Mouse (Mus musculus): ENCODE data around the gene Sun1. TPM values are rescaled to one million over a fixed set of nuclear protein-coding genes. Genes with fewer than 3 reads are reported as not detected.

The Sun1 gene
- polyA plus RNA-seq, 2 experiments, result 53.7 to 65.3 TPM

- no peak overlapping the region for H3K4me3 ChIP-seq (replicated peaks; ENCODE audit: low read length)
- H3K4me1 ChIP-seq (ENCODE audit: control insufficient read depth, insufficient read depth, low read length), result peaks cover 3% of the 10 kb centered on the region
- H3K27ac ChIP-seq (replicated peaks; ENCODE audit: low read depth, low read length), result no peak overlapping the region
- no peak overlapping the region for H3K9ac ChIP-seq (ENCODE audit: low read depth, low read length, severe bottlenecking)
- 94% methylated on average over 8 of the region's 8 CpGs for WGBS
- peaks cover 43% of the 10 kb centered on the region for H3K36me3 ChIP-seq (ENCODE audit: control insufficient read depth, insufficient read depth, low read length)
- H3K4me2 ChIP-seq (replicated peaks; ENCODE audit: low read depth, low read length, severe bottlenecking), result no peak overlapping the region
- no peak for TF ChIP-seq POLR2A (IDR thresholded peaks at IDR 0.05; ENCODE audit: borderline replicate concordance, extremely low read depth, insufficient read depth, insufficient read length)
- H3K27me3 ChIP-seq (ENCODE audit: control insufficient read depth, insufficient read depth, low read length), result no peaks in the 10 kb centered on the region
- ATAC-seq (ENCODE audit: low FRiP score, low read depth) (no peak), DNase-seq (ENCODE audit: low spot score) (no peak)
- no peaks in the 10 kb centered on the region for H3K9me3 ChIP-seq (ENCODE audit: control insufficient read depth, low read length)
These were observed 58.1 kb downstream of the Sun1 start for GRCm38 (mm10) chr5:139258371-139259035.

GRCm38 (mm10) chr5:139259853-139260252, 59.4 kb downstream of the Sun1 start:
- H3K9me3 ChIP-seq (ENCODE audit: control insufficient read depth, low read length), result no peaks in the 10 kb centered on the region
- ATAC-seq (ENCODE audit: low FRiP score, low read depth) (no peak), DNase-seq (ENCODE audit: low spot score) (no peak)
- peaks cover 57% of the 10 kb centered on the region for H3K36me3 ChIP-seq (ENCODE audit: control insufficient read depth, insufficient read depth, low read length)
- no peak overlapping the region for H3K4me2 ChIP-seq (replicated peaks; ENCODE audit: low read depth, low read length, severe bottlenecking)
- 85% methylated on average over 5 of the region's 5 CpGs for WGBS
- H3K4me3 ChIP-seq (replicated peaks; ENCODE audit: low read length), result no peak overlapping the region
- TF ChIP-seq POLR2A (IDR thresholded peaks at IDR 0.05; ENCODE audit: borderline replicate concordance, extremely low read depth, insufficient read depth, insufficient read length), result no peak
- H3K27ac ChIP-seq (replicated peaks; ENCODE audit: low read depth, low read length), result no peak overlapping the region
- no peaks in the 10 kb centered on the region for H3K27me3 ChIP-seq (ENCODE audit: control insufficient read depth, insufficient read depth, low read length)
- no peak overlapping the region for H3K9ac ChIP-seq (ENCODE audit: low read depth, low read length, severe bottlenecking)
- no peaks in the 10 kb centered on the region; the same call in 1 of the 2 replicates for H3K4me1 ChIP-seq (ENCODE audit: control insufficient read depth, insufficient read depth, low read length)

- DNase-seq (ENCODE audit: low spot score) (no peak), ATAC-seq (ENCODE audit: low FRiP score, low read depth) (no peak)
- Histone ChIP-seq H3K27me3 (ENCODE audit: control insufficient read depth, insufficient read depth, low read length) (no peaks in the 10 kb centered on the region), H3K4me2 (replicated peaks; ENCODE audit: low read depth, low read length, severe bottlenecking) (no peak overlapping the region), H3K9ac (ENCODE audit: low read depth, low read length, severe bottlenecking) (no peak overlapping the region), H3K4me1 (ENCODE audit: control insufficient read depth, insufficient read depth, low read length) (no peaks in the 10 kb centered on the region; the same call in 1 of the 2 replicates), H3K4me3 (replicated peaks; ENCODE audit: low read length) (no peak overlapping the region), H3K9me3 (ENCODE audit: control insufficient read depth, low read length) (no peaks in the 10 kb centered on the region), H3K36me3 (ENCODE audit: control insufficient read depth, insufficient read depth, low read length) (peaks cover 65% of the 10 kb centered on the region), H3K27ac (replicated peaks; ENCODE audit: low read depth, low read length) (no peak overlapping the region)
- WGBS, result 96% methylated on average over 4 of the region's 4 CpGs
- TF ChIP-seq POLR2A (IDR thresholded peaks at IDR 0.05; ENCODE audit: borderline replicate concordance, extremely low read depth, insufficient read depth, insufficient read length), result no peak
These were observed 61.0 kb downstream of the Sun1 start for GRCm38 (mm10) chr5:139261403-139261802.

- Histone ChIP-seq H3K9ac (ENCODE audit: low read depth, low read length, severe bottlenecking) (no peak overlapping the region), H3K4me1 (ENCODE audit: control insufficient read depth, insufficient read depth, low read length) (no peaks in the 10 kb centered on the region), H3K36me3 (ENCODE audit: control insufficient read depth, insufficient read depth, low read length) (peaks cover 67% of the 10 kb centered on the region), H3K9me3 (ENCODE audit: control insufficient read depth, low read length) (no peaks in the 10 kb centered on the region), H3K27ac (replicated peaks; ENCODE audit: low read depth, low read length) (no peak overlapping the region), H3K4me3 (replicated peaks; ENCODE audit: low read length) (no peak overlapping the region), H3K4me2 (replicated peaks; ENCODE audit: low read depth, low read length, severe bottlenecking) (no peak overlapping the region), H3K27me3 (ENCODE audit: control insufficient read depth, insufficient read depth, low read length) (no peaks in the 10 kb centered on the region)
- DNase-seq (ENCODE audit: low spot score) (no peak), ATAC-seq (ENCODE audit: low FRiP score, low read depth) (no peak)
- WGBS, result 88% methylated on average over 4 of the region's 4 CpGs
- TF ChIP-seq POLR2A (IDR thresholded peaks at IDR 0.05; ENCODE audit: borderline replicate concordance, extremely low read depth, insufficient read depth, insufficient read length), result no peak
These were observed 67.2 kb downstream of the Sun1 start for GRCm38 (mm10) chr5:139267661-139268060.

GRCm38 (mm10) chr5:139270806-139271521, 70.5 kb downstream of the Sun1 start:
- peaks cover 34% of the 10 kb centered on the region for H3K36me3 ChIP-seq (ENCODE audit: control insufficient read depth, insufficient read depth, low read length)
- H3K27ac ChIP-seq (replicated peaks; ENCODE audit: low read depth, low read length), result no peak overlapping the region
- WGBS, result 68% methylated on average over 16 of the region's 16 CpGs
- no peaks in the 10 kb centered on the region for H3K27me3 ChIP-seq (ENCODE audit: control insufficient read depth, insufficient read depth, low read length)
- no peaks in the 10 kb centered on the region for H3K9me3 ChIP-seq (ENCODE audit: control insufficient read depth, low read length)
- DNase-seq (ENCODE audit: low spot score) (no peak), ATAC-seq (ENCODE audit: low FRiP score, low read depth) (no peak)
- no peaks in the 10 kb centered on the region for H3K4me1 ChIP-seq (ENCODE audit: control insufficient read depth, insufficient read depth, low read length)
- H3K4me2 ChIP-seq (replicated peaks; ENCODE audit: low read depth, low read length, severe bottlenecking), result no peak overlapping the region
- H3K4me3 ChIP-seq (replicated peaks; ENCODE audit: low read length), result no peak overlapping the region
- H3K9ac ChIP-seq (ENCODE audit: low read depth, low read length, severe bottlenecking), result no peak overlapping the region
- no peak for TF ChIP-seq POLR2A (IDR thresholded peaks at IDR 0.05; ENCODE audit: borderline replicate concordance, extremely low read depth, insufficient read depth, insufficient read length)
